Mouse (Mus musculus): Measurements from ENCODE around the gene Trir. TPM values are rescaled to one million over a fixed set of nuclear protein-coding genes. Genes with fewer than 3 reads are reported as not detected.

Gene Trir
- polyA plus RNA-seq, 1 experiment = 68.5 TPM

- Histone ChIP-seq H3K27ac (replicated peaks; ENCODE audit: low read depth, low read length) (no peak overlapping the region), H3K4me3 (ENCODE audit: insufficient read depth, low read depth, low read length) (no peak overlapping the region), H3K4me1 (ENCODE audit: control insufficient read depth, insufficient read depth, insufficient read length, low read length) (peaks cover 2% of the 10 kb centered on the region; the same call in 1 of the 2 replicates)
Measured at GRCm38 (mm10) chr8:85074617-85075016, 48.0 kb downstream of the Trir start.

GRCm38 (mm10) chr8:85076001-85076400, 49.4 kb downstream of the Trir start:
- Histone ChIP-seq H3K4me3 (ENCODE audit: insufficient read depth, low read depth, low read length) (no peak overlapping the region), H3K4me1 (ENCODE audit: control insufficient read depth, insufficient read depth, insufficient read length, low read length) (0 out of 2 replicates have a peak, but pooled peaks cover under 1% of the 10 kb centered on the region), H3K27ac (replicated peaks; ENCODE audit: low read depth, low read length) (no peak overlapping the region)

DNA sequence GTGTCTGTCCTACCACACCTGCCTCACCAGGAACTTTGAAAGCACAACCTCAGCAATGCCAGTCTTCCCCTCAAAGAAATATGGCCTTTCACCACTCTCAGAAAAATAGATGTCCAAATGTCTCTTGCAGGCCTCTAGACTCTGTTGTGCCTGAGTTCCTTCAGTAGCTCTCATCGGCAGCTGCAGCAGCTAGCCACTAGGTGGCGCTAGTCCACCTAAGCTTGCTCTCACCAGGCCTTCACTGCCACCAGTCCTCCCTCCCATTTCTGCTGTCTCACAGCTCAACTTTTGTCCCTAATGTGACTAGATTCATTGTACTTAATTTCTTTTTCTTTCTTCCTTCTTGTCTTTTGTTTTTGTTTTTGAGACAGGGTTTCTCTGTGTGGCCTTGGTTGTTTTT, 50.4 kb downstream of the Trir start:
- H3K27ac ChIP-seq (replicated peaks; ENCODE audit: low read depth, low read length) = no peak overlapping the region
- no peaks in the 10 kb centered on the region for H3K4me1 ChIP-seq (ENCODE audit: control insufficient read depth, insufficient read depth, insufficient read length, low read length)
- no peak overlapping the region for H3K4me3 ChIP-seq (ENCODE audit: insufficient read depth, low read depth, low read length)

Other genes starting within 250 kb of the Trir start
- 74.6 and 78.4 TPM in 2 replicates for gene Nfix, start 226.5 kb upstream of the Trir start, polyA plus RNA-seq (2012; ENCODE audit: insufficient read depth, insufficient read length, missing spikeins)
- gene Dand5, start 204.0 kb upstream of the Trir start, polyA plus RNA-seq (2012; ENCODE audit: insufficient read depth, insufficient read length, missing spikeins) = 7.2 and 9.4 TPM in 2 replicates
- gene Gadd45gip1, start 195.3 kb upstream of the Trir start, polyA plus RNA-seq (2012; ENCODE audit: insufficient read depth, insufficient read length, missing spikeins) = 32.2 and 37.2 TPM in 2 replicates
- gene Rad23a, start 186.2 kb upstream of the Trir start, polyA plus RNA-seq (2012; ENCODE audit: insufficient read depth, insufficient read length, missing spikeins) = 73.3 and 79.3 TPM in 2 replicates
- 211 and 306 TPM in 2 replicates for gene Calr, start 179.9 kb upstream of the Trir start, polyA plus RNA-seq (2012; ENCODE audit: insufficient read depth, insufficient read length, missing spikeins)
- 11.3 and 14.4 TPM in 2 replicates for gene Farsa, start 169.8 kb upstream of the Trir start, polyA plus RNA-seq (2012; ENCODE audit: insufficient read depth, insufficient read length, missing spikeins)
- gene Syce2, start 154.7 kb upstream of the Trir start, polyA plus RNA-seq (2012; ENCODE audit: insufficient read depth, insufficient read length, missing spikeins) = 3.3 and 3.6 TPM in 2 replicates
- 53.8 and 76.8 TPM in 2 replicates for gene Gcdh, start 132.9 kb upstream of the Trir start, polyA plus RNA-seq (2012; ENCODE audit: insufficient read depth, insufficient read length, missing spikeins)
- not detected in 2 replicates for gene Klf1, start 124.9 kb upstream of the Trir start, polyA plus RNA-seq (2012; ENCODE audit: insufficient read depth, insufficient read length, missing spikeins)
- 4.6 and 12.9 TPM in 2 replicates for gene Dnase2a, start 118.3 kb upstream of the Trir start, polyA plus RNA-seq (2012; ENCODE audit: insufficient read depth, insufficient read length, missing spikeins)
- gene Mast1, start 89.5 kb upstream of the Trir start, polyA plus RNA-seq (2012; ENCODE audit: insufficient read depth, insufficient read length, missing spikeins) = not detected in 2 replicates
- gene Rtbdn, start 79.8 kb upstream of the Trir start, polyA plus RNA-seq (2012; ENCODE audit: insufficient read depth, insufficient read length, missing spikeins) = not detected in 2 replicates
- not detected in 2 replicates for gene Gm49661, start 57.4 kb upstream of the Trir start, polyA plus RNA-seq (2012; ENCODE audit: insufficient read depth, insufficient read length, missing spikeins)
- gene Prdx2, start 57.2 kb upstream of the Trir start, polyA plus RNA-seq (2012; ENCODE audit: insufficient read depth, insufficient read length, missing spikeins) = 387 and 425 TPM in 2 replicates
- 26.6 and 28.5 TPM in 2 replicates for gene Rnaseh2a, start 57.1 kb upstream of the Trir start, polyA plus RNA-seq (2012; ENCODE audit: insufficient read depth, insufficient read length, missing spikeins)
- 15.4 and 47.7 TPM in 2 replicates for gene Junb, start 48.1 kb upstream of the Trir start, polyA plus RNA-seq (2012; ENCODE audit: insufficient read depth, insufficient read length, missing spikeins)
- gene Hook2, start 36.2 kb upstream of the Trir start, polyA plus RNA-seq (2012; ENCODE audit: insufficient read depth, insufficient read length, missing spikeins) = 1.1 and 1.6 TPM in 2 replicates
- not detected in 2 replicates for gene Best2, start 12.3 kb upstream of the Trir start, polyA plus RNA-seq (2012; ENCODE audit: insufficient read depth, insufficient read length, missing spikeins)
- 113 and 117 TPM in 2 replicates for gene Asna1, start 1.5 kb upstream of the Trir start, polyA plus RNA-seq (2012; ENCODE audit: insufficient read depth, insufficient read length, missing spikeins)
- gene Tnpo2, start 10.1 kb downstream of the Trir start, polyA plus RNA-seq (2012; ENCODE audit: insufficient read depth, insufficient read length, missing spikeins) = 28.4 and 33.5 TPM in 2 replicates
- gene Fbxw9, start 33.2 kb downstream of the Trir start, polyA plus RNA-seq (2012; ENCODE audit: insufficient read depth, insufficient read length, missing spikeins) = 3.0 and 4.1 TPM in 2 replicates
- not detected in 2 replicates for gene Gm5741, start 41.2 kb downstream of the Trir start, polyA plus RNA-seq (2012; ENCODE audit: insufficient read depth, insufficient read length, missing spikeins)
- gene Dhps, start 44.9 kb downstream of the Trir start, polyA plus RNA-seq (2012; ENCODE audit: insufficient read depth, insufficient read length, missing spikeins) = 19.1 and 20.0 TPM in 2 replicates
- 95.5 and 130 TPM in 2 replicates for gene Wdr83os, start 53.9 kb downstream of the Trir start, polyA plus RNA-seq (2012; ENCODE audit: insufficient read depth, insufficient read length, missing spikeins)
- gene Wdr83, start 54.5 kb downstream of the Trir start, polyA plus RNA-seq (2012; ENCODE audit: insufficient read depth, insufficient read length, missing spikeins) = 26.8 and 28.7 TPM in 2 replicates
- gene Man2b1, start 56.4 kb downstream of the Trir start, polyA plus RNA-seq (2012; ENCODE audit: insufficient read depth, insufficient read length, missing spikeins) = 17.4 and 20.8 TPM in 2 replicates
- gene Zfp791, start 96.3 kb downstream of the Trir start, polyA plus RNA-seq (2012; ENCODE audit: insufficient read depth, insufficient read length, missing spikeins) = 0.44 and 0.96 TPM in 2 replicates
- gene Cks1brt, start 125.1 kb downstream of the Trir start, polyA plus RNA-seq (2012; ENCODE audit: insufficient read depth, insufficient read length, missing spikeins) = not detected in 2 replicates
- gene Olfr371, start 199.2 kb downstream of the Trir start, polyA plus RNA-seq (2012; ENCODE audit: insufficient read depth, insufficient read length, missing spikeins) = not detected in 2 replicates

Measured in brown adipose tissue, adult 24 weeks (tissue).